Mouse (Mus musculus) hindlimb bud, embryonic 11.5 days (tissue): ENCODE data around the gene Dkkl1.
A peak's percentile ranks its signal among the peaks of the same experiment; 100 is the strongest.
"Not testable (repeated sequence)": the region's sequence is repeated elsewhere in the genome, so short reads cannot be mapped to it uniquely, and the experiment has no call there.

Experiments used
- DNase-seq: peaks from one replicate; pipeline ENCODE4 v3.0.0-alpha.2; 2012; ENCODE audit warnings: low read depth, low spot score; ENCODE audit errors: extremely low spot score

Dkkl1 gene

GRCm38 (mm10) chr7:45193871-45194785, 17.8 kb downstream of the Dkkl1 start:
- DNase-seq, result no peak

- no peak for DNase-seq
These were observed 18.5 kb downstream of the Dkkl1 start for GRCm38 (mm10) chr7:45193406-45193805.

- no peak for DNase-seq
These were observed 19.2 kb downstream of the Dkkl1 start for GRCm38 (mm10) chr7:45192585-45193310.

- peak; percentile 33 for DNase-seq
These were observed 20.1 kb downstream of the Dkkl1 start for GRCm38 (mm10) chr7:45191803-45192363.

- no peak for DNase-seq
These were observed 20.8 kb downstream of the Dkkl1 start for GRCm38 (mm10) chr7:45191161-45191560.

- no peak for DNase-seq
These were observed 21.8 kb downstream of the Dkkl1 start for GRCm38 (mm10) chr7:45190186-45190585.

DNA sequence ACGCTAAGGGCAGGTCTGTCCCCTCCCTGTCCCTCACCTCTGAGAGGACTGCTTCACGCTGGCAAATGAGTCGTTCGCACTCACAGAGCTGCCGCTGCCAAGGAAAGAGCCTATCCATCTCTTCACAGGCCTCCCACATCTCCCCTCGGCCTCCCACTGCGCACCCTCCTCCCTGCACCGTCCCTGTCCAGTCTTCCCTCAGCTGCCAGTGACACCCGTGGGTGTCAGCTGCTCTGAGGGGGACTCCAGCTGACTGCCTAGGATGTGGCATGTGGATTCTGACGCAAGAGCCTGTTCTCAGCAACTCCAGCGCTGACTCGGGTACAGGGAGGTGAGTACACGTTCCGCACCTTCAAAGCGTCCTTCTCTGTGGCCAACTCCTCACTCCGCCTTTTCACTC, 22.3 kb downstream of the Dkkl1 start:
- no peak for DNase-seq

GRCm38 (mm10) chr7:45185921-45186320, 26.0 kb downstream of the Dkkl1 start:
- no peak for DNase-seq

- DNase-seq, result no peak
These were observed 28.3 kb downstream of the Dkkl1 start for GRCm38 (mm10) chr7:45183672-45184071.

DNA sequence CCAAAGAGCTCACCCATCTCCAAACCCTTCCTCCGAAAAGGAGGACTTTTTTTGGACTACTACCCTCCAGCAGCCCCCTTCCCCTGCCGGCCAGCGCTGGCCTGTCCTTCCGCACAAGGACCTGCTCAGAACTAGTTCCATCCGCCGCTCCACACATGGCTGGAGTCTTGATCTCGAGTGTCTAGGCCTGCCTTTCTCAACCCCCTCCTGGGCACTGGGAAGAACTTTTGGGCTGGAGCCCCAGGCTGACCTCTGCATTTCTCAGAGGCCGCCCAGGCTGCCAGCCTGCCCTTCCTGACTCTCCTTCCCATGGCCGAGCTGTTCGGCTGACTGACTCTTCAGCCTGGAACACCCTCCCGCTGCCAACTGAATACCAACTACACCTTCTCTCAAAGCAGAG, 29.3 kb downstream of the Dkkl1 start:
- no peak for DNase-seq

DNA sequence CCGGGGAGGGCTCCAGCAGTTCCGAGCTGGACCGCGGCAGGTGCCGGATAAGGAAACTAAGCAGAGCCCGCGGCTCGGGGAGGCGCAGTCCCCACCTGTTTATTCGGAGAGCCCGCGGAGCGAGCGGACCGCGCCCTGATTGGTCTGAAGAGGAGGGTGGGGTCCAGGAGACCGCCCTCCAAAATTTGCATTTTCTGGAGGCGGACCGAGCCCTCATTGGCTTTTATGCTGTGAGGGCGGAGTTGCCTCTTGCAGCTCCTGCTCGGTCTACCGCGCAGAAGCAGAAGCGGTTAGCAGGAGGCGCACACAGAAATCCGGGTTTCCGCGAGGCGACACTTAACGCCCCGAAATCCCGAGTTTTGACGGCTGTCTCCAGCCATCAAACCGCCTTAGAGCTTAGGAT, 29.7 kb downstream of the Dkkl1 start:
- peak; percentile 62 for DNase-seq

DNA sequence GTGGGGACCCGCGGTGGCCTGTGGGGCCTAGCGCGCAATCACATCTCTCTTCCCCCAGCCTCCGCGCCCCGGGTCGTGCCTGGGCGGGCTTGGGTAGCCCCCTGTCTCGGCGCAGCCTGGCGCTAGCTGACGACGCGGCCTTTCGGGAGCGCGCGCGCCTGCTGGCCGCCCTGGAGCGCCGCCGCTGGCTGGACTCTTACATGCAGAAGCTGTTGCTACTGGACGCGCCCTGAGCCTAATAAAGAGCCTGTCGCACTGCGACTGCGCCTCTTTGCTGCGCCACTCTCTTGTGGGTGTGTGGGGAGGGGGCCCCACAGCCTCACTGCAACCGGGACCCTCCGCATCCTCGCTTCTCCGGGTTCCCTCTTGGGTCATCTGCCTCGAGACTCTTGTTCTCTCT, 30.4 kb downstream of the Dkkl1 start:
- DNase-seq, result no peak

DNA sequence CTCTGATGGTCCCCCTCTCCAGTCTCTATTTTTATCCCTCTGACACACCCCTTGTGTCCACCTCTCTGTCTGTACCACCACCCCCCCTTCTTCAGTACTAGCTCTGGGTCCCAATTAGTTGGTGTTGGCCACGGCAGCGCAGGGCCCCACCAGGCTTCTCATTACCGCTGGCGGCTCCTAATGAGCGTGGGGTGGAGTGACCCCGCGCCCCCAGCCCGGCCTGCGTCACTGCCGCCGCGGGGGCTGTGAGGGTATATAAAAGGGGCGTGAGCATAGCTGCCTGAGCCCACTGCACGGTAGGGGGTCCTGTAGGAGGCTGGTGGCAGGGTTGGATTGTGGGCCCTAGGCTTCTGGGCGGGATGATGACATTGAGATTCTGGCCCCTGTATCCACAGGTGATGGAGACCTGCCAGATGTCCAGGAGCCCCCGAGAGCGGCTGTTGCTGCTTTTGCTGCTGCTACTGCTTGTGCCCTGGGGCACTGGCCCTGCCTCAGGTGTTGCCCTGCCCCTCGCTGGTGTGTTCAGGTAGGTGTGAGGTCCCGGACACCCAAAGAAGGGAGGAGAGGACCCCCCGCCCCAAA, 31.0 kb downstream of the Dkkl1 start, which contains the start of gene Pth2:
TSS of gene Pth2 (plus strand) at position 100 of the 582 bp plus-strand sequence.
- DNase-seq, result no peak

- DNase-seq, result no peak
These were observed 32.5 kb downstream of the Dkkl1 start, which contains the start of gene Gfy for GRCm38 (mm10) chr7:45179469-45179868. Gene Gfy, minus strand, starts transcription at chr7:45179569.

DNA sequence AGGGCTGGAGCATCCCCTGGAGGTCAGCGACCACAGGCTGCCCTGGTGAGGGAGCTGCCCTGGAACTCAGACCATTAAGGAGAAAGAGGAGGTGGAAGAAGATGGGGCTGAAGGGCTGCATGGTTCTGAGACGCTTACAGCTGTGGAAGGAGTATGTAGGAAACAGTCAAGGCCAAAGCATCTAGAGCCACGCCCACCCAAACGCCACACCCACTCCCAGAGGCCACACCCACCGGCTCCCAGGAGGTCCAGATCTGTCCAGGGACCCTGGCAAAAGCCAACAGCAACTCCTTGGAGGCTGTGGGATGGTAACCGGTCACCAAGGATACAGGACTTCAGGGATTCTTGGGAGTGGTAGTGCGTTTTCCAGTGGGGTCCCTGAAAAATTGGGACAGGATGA, 33.4 kb downstream of the Dkkl1 start:
- no peak for DNase-seq

DNA sequence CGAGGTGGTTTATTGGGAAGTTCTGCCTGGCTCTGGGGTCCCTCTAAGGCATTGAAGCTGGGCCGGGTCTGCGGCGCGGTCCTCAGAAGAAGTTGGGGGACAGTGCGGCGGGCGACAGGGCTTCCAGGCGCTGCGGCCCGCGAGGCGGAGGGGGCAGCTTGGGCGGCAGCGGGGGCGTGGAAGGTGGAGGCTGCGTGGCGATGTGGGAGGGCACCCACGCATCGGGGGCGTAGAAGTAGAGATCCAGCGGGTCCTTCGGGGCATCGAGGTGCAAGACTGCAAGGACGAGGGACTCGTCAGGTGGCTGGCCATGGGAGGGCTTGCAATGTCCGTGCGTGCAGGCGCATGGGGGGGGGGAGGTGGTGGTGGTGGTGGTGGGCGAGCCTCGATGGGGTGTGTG, 35.6 kb downstream of the Dkkl1 start:
- DNase-seq, result no peak

GRCm38 (mm10) chr7:45175929-45176328, 36.0 kb downstream of the Dkkl1 start:
- no peak for DNase-seq

- DNase-seq, result no peak
These were observed 36.5 kb downstream of the Dkkl1 start for GRCm38 (mm10) chr7:45175398-45175797.

GRCm38 (mm10) chr7:45174567-45175280, 37.2 kb downstream of the Dkkl1 start:
- no peak for DNase-seq

DNA sequence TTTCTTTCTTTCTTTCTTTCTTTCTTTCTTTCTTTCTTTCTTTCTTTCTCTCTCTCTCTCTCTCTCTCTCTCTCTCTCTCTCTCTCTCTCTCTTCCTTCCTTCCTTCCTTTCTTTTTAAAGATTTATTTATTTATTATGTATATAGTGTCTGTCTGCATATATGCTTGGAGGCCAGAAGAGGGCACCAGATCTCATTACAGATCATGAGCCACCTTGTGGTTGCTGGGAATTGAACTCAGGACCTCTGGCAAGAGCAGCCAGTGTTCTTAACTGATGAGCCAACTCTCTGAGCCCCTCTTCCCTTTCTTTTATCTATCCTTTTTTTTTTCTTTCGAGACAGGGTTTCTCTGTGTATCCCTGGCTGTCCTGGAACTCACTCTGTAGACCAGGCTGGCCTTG, 38.2 kb downstream of the Dkkl1 start:
- not testable (repeated sequence) for DNase-seq

- no peak for DNase-seq
These were observed 39.0 kb downstream of the Dkkl1 start for GRCm38 (mm10) chr7:45172974-45173373.
